Mouse (Mus musculus) spleen, adult 12 weeks (tissue): ENCODE results near the gene Draxin.

ENCODE experiments used
- DNase-seq: peaks from one replicate; pipeline ENCODE4 v3.0.0; 2022; ENCODE audit warnings: low spot score

Draxin gene

GRCm38 (mm10) chr4:148083176-148083899 is 47.2 kb downstream of the Draxin start:
- no peak for DNase-seq

DNA sequence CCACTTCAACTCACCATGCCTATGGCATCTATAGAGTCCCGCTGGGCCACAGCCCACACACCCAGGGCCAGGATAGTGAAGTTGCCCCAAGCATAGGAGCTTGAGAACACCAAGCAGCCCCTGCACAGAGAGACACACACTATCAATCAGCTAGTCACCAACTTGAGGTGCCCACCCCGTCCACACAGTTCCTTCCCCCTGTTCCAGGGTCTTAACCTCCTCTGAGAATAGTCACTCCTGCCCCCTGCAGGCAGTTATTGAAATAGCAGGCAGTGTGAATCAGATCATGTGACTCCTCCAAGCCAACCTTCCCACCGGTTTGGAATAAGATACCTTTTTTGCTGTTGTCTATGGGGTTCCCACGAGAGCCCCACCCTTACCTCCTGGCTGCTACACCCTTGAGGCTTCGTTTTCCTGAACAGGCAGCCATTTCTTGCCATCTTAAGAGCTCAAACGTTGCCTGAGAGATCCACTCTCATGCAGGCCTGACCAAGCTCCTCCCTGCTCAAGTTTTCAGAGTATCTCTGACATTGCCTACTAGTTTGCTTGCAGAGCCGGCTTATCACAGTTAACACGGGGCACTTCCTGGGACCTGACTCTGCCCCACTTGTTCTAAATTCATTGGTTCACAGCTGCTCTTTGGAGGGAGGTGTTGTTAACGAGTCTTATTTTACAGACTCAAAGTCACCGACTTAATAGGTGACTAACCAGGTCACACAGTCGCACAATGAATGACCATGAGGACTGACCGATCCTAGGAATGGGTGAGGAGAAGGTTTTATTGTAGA is 48.0 kb downstream of the Draxin start:
- DNase-seq: no peak

DNA sequence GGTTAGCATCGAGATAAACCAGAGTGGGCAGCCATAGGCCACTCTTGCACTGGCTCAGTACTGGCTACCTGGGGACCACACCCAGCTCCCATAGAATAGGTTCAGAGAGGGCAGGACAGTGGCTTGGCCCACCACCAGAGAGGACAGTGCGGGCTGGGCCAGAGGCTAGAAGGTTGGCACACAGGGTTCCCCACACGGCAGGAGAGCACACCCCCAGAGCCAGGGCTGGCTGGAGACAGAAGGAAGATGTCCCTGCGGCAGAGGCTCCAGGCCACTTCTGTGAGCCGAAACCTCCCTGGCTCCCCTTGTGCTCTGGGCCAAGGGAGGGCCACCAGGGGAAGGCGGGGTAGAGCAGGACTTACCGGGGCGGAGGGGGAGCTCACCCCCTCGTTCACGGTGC is 49.3 kb downstream of the Draxin start:
- no peak for DNase-seq

- no peak for DNase-seq
These were observed 49.9 kb downstream of the Draxin start for GRCm38 (mm10) chr4:148080597-148080973.

GRCm38 (mm10) chr4:148079944-148080596 is 50.4 kb downstream of the Draxin start:
- no peak for DNase-seq

DNA sequence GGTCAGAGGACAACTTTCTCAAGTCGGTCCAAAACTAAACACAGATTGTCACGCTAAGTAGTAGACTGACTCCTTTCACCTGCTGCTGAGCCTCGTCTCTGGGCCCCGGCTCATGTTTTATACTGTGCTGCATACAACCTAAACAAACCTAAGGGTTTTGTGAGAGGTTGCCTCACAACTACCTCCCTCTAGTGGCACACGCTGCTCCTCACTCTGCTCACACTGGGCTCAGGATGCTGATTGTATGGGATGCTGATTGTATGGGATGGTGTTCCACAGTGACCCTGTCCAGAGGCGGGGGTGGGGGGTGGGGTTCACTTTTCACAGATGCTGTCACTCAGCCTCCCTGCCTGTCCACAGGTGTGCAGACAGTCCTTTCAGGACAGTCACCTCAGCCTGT is 51.3 kb downstream of the Draxin start:
- DNase-seq: no peak

- DNase-seq: no peak
These were observed 54.6 kb downstream of the Draxin start for GRCm38 (mm10) chr4:148075881-148076280.

DNA sequence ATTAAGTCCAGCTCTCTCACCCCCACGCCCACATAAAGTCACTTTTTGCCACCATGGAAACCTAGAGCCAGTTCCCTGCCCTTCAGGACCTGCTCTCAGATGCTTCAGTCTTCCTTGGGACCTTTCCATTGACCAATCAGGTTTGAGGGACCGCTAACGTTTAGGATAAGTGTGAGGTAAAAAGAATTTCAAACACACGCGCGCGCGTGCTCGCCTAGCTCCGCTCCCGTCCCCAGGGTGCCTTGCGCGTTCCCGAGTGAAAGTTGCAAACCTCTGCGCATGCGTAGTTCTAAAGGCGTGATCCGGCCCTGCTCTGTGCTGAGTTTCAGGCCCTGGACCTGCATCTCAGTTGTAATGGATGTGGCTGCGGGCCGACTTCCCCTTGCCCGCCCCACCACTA is 55.2 kb downstream of the Draxin start:
- peak; percentile 48 for DNase-seq

DNA sequence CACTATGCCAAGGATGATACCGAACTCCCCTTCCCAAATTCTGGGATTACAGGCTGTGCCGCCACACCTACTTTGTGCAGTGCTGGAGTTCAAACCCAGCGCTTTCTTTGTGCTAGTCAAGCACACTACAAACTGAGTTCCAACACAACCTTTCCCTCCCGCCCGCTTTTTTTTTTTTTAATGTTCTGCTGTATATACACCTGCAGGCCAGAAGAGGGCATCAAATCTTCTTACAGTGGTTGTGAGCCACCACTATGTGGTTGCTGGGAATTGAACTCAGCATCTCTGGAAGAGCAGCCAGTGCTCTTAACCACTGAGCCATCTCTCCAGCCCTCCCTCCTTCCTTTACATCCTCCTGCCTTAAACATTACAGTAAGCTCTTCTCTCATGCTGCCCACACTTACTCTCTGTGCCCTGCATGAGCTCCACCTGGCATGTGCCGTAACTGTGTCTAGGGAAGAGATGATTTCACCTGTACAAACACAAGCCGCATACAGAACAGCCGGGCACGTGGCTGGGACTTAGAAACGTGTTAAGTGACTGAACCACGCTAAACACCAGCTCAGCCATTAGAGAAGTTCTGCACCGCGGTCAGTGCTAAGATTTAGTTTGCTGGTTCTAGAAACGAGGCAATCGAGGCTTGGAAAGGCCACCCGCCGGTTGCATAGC is 55.8 kb downstream of the Draxin start:
- no peak for DNase-seq

GRCm38 (mm10) chr4:148071508-148071907 is 59.0 kb downstream of the Draxin start:
- DNase-seq: no peak

GRCm38 (mm10) chr4:148069602-148070218 is 60.8 kb downstream of the Draxin start:
- DNase-seq: no peak

GRCm38 (mm10) chr4:148067346-148067745 is 63.2 kb downstream of the Draxin start:
- DNase-seq: no peak

DNA sequence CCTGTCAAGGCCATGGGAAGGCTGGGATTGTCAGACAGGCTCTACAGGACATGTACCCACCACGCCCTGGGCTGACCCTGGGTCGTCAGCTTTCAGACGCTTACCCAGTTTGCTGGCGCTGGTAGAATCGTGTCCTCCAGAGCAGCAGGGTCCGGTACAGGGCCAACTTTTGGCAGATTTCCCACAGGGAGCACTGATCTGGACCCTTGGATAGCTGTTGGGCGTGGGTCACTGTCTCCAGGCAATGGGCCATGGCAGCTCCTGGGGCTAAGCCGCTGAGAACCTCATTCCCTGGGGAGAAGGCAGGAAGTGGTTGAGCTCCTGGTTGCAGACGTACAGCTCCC is 64.1 kb downstream of the Draxin start:
- no peak for DNase-seq

GRCm38 (mm10) chr4:148065702-148066400 is 64.6 kb downstream of the Draxin start:
- no peak for DNase-seq

- no peak for DNase-seq
These were observed 69.4 kb downstream of the Draxin start for GRCm38 (mm10) chr4:148061086-148061480.

- DNase-seq: no peak
These were observed 70.1 kb downstream of the Draxin start for GRCm38 (mm10) chr4:148060120-148061085.

GRCm38 (mm10) chr4:148058993-148059392 is 71.5 kb downstream of the Draxin start:
- no peak for DNase-seq

DNA sequence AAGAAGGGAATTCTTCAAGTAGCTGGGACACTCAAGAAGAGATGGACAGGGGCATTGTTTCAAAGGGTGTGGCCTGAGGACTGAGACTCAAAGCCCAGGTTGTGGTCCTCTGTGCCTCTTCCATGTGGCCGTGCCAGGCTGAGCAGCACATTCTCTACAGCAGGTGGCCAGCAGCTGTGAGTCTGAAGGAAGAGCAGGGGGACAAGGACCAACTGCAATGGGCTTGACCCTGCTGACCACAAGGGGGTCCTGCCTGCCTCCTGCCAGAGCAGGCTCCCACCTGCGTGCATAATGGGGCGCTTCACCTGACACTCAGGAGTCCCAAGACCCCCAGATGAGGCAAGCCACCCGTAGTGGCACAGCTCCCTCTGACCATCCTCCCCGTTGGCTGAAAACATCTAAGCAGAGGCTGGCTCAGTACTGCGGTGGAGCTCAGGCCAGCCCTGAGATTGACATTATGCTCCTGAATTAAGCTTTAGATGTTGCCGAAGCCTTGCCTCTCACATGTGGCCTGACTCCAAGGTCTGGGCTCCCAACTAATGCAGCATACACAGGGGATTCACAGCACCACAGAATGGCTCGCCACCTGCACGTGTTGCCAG is 72.2 kb downstream of the Draxin start:
- no peak for DNase-seq

GRCm38 (mm10) chr4:148057661-148058209 is 72.8 kb downstream of the Draxin start:
- no peak for DNase-seq

- DNase-seq: no peak
These were observed 73.7 kb downstream of the Draxin start for GRCm38 (mm10) chr4:148056801-148057200.
